Mouse (Mus musculus): ENCODE data around the gene Gm15319.
"Not testable (repeated sequence)": the region's sequence is repeated elsewhere in the genome, so short reads cannot be mapped to it uniquely, and the experiment has no call there.

GRCm38 (mm10) chr8:20382146-20382545 lies 19.1 kb upstream of the Gm15319 start:
- TF ChIP-seq POLR2A (IDR thresholded peaks at IDR 0.05; ENCODE audit: low read depth, low read length); CTCF (IDR thresholded peaks at IDR 0.05; ENCODE audit: extremely low read depth, insufficient read depth, insufficient read length, insufficient replicate concordance): not testable (repeated sequence)

Data from spleen, adult 2 months (tissue).